Mouse (Mus musculus) frontal cortex, postnatal 10 days (tissue): ENCODE measurements around the gene Cdkal1.

Experiments
- DNase-seq, 2 experiments: peaks; one replicate each; pipeline ENCODE4 v3.0.0; 2022; ENCODE audit warnings: low spot score in 2 of 2, mixed read lengths in 1 of 2

Cdkal1 gene

GRCm38 (mm10) chr13:29628607-29629006 is 226.9 kb downstream of the Cdkal1 start:
- no peak for DNase-seq

GRCm38 (mm10) chr13:29627438-29628124 is 227.9 kb downstream of the Cdkal1 start:
- no peak for DNase-seq

GRCm38 (mm10) chr13:29624929-29625328 is 230.5 kb downstream of the Cdkal1 start:
- DNase-seq, result no peak

GRCm38 (mm10) chr13:29623636-29624239 is 231.7 kb downstream of the Cdkal1 start:
- no peak for DNase-seq

- DNase-seq, result no peak
Measured at GRCm38 (mm10) chr13:29621881-29622280, 233.6 kb downstream of the Cdkal1 start.

GRCm38 (mm10) chr13:29621363-29621762 is 234.1 kb downstream of the Cdkal1 start:
- DNase-seq, result no peak

- DNase-seq, result no peak
Measured at GRCm38 (mm10) chr13:29620826-29621225, 234.6 kb downstream of the Cdkal1 start.

GRCm38 (mm10) chr13:29616654-29617171 is 238.8 kb downstream of the Cdkal1 start:
- DNase-seq, result no peak

- no peak for DNase-seq
Measured at GRCm38 (mm10) chr13:29615987-29616386, 239.5 kb downstream of the Cdkal1 start.

- no peak for DNase-seq
Measured at GRCm38 (mm10) chr13:29615081-29615480, 240.4 kb downstream of the Cdkal1 start.

- DNase-seq, result no peak
Measured at GRCm38 (mm10) chr13:29610051-29610931, 245.2 kb downstream of the Cdkal1 start.

- no peak for DNase-seq
Measured at GRCm38 (mm10) chr13:29609441-29609840, 246.0 kb downstream of the Cdkal1 start.

GRCm38 (mm10) chr13:29604241-29604640 is 251.2 kb downstream of the Cdkal1 start:
- peak in 1 of 2 experiments; percentile 54 for DNase-seq

GRCm38 (mm10) chr13:29603597-29603996 is 251.9 kb downstream of the Cdkal1 start:
- DNase-seq, result no peak

GRCm38 (mm10) chr13:29601033-29601432 is 254.4 kb downstream of the Cdkal1 start:
- DNase-seq, result no peak

- DNase-seq, result no peak
Measured at GRCm38 (mm10) chr13:29599646-29600045, 255.8 kb downstream of the Cdkal1 start.

GRCm38 (mm10) chr13:29596735-29597134 is 258.7 kb downstream of the Cdkal1 start:
- DNase-seq, result no peak

- DNase-seq, result no peak
Measured at GRCm38 (mm10) chr13:29593096-29593495, 262.4 kb downstream of the Cdkal1 start.

- no peak for DNase-seq
Measured at GRCm38 (mm10) chr13:29590685-29591084, 264.8 kb downstream of the Cdkal1 start.

- no peak for DNase-seq
Measured at GRCm38 (mm10) chr13:29590164-29590563, 265.3 kb downstream of the Cdkal1 start.

- no peak for DNase-seq
Measured at GRCm38 (mm10) chr13:29588693-29589092, 266.8 kb downstream of the Cdkal1 start.
